Mouse (Mus musculus) lung, postnatal 0 days (tissue): ENCODE measurements around the gene Picalm.

ENCODE experiments used
- CTCF ChIP-seq: IDR thresholded peaks from 2 replicates; pipeline ENCODE4 v1.5.1; 2016; ENCODE audit warnings: antibody characterized with exemption, mild to moderate bottlenecking
- EP300 ChIP-seq: IDR thresholded peaks from 2 replicates; pipeline ENCODE4 v1.6.1; 2016; ENCODE audit warnings: antibody characterized with exemption, mild to moderate bottlenecking, control low read depth

- TF ChIP-seq CTCF, result no peak
- TF ChIP-seq EP300, result no peak
Observed at GRCm38 (mm10) chr7:90233921-90234320, 103.9 kb downstream of the Picalm start.
